Mouse (Mus musculus) adrenal gland, adult 18-20 months (tissue): ENCODE data around the gene Asb8. TPM values are rescaled to one million over a fixed set of nuclear protein-coding genes. Genes with fewer than 3 reads are reported as not detected.
A peak's percentile ranks its signal among the peaks of the same experiment; 100 is the strongest.

Experiments used
- DNase-seq, 2 experiments: peaks; one replicate each; pipeline ENCODE4 v3.0.0; 2021 to 2022; ENCODE audit warnings: low spot score in 2 of 2
- total RNA-seq, 2 experiments: library from RNA; stranded (reverse); gene quantifications; 1 replicate in 1 of 2; 2 replicates in 1 of 2; pipeline ENCODE4 v1.2.3; 2021

Gene Asb8
- total RNA-seq, 2 experiments from 2014 or later, result 38.1 to 41.2 TPM

DNA sequence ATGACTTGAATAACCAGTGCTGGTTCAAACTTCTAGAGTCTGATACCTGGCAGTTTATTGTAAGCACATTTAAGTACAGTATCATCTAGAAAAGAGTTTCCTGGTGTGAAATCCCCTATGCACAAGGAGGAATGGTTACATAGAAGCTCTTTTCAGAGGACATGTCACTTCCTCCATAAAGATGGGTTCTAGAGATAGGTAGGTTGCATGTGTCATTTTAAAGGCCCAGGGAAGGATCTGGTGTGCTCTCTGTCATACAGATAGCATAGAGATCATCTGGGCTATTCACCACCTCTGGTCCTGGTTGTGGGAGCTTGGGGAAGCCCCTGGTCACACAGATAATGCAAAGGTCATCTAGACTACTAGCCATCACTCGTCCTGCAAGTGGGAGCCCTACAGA lies 8.2 kb downstream of the Asb8 start:
- no peak for DNase-seq

DNA sequence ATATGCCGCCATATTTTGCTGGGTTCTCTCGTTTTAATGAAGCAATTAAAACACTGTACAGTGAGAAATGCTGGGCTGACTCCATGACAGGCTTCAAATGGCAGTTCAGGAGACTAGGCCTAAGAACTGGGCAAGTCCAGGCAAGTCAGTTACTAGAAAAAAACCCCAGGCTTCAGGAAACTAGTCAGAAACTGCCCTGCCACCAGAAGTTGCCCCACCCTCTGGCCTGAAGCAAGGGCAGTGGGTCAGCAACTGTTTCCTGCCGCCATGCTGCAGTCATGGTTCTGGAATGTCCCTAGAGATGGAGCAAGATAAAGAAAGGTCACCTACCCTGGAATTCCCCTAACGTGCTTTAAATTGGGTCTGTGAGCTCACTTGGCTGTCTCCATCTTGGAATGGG lies 9.5 kb downstream of the Asb8 start:
- DNase-seq, result no peak

GRCm38 (mm10) chr15:98155272-98155671 lies 10.2 kb downstream of the Asb8 start:
- no peak for DNase-seq

DNA sequence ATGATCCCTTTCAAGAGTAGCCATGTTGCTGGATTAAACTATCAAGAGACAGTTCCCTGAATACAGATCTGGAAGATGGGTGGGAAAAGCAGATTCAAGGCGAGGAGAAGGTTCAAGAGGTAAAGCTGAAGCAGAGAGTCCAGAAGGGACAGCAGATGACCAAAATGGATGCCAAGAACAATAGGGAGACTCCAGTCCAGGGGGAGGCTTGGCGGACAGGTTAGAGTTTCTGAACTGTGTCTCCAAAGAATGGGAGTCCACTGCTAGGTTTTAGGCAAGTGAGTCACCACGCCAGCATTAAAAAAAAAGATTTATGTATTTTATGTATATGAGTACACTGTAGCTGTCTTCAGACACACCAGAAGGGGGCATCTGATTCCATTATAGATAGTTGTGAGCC lies 10.8 kb downstream of the Asb8 start:
- no peak for DNase-seq

DNA sequence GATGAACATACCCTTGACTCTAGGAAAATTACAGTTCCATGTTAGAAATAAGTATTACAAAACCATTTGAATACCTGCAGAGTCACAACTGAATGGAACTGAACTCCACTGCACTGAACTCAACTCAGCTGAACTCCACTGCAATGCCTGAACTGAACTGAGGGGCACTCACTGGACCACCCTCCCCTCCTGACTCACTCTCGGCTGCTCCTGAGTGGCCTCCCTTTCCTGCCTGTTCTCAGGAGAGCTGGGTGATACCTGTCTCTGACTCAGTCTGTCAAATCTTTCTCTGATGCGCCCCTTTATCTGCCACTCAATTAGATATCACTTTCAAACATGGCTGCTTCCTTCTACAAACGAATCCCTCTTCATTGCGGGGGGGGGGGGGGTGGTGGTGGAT lies 11.3 kb downstream of the Asb8 start:
- DNase-seq, result no peak

DNA sequence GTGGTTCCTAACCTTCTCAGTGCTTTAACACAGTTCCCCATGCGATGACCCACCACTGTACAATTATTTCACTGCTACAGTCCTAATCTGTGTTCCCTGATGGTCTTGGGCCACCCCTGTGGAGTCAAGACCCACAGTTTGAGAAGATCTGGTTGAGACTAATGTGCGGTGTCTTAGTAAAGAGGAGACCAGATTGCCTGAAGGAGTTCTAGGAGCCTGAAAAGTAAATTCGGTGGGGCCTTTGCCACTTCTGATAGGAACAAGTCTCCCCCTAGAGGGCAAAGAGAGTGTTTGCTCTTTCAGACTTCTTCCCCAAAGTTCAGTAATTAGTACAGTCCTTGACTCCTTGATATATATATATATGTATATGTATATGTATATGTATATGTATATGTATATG lies 11.8 kb downstream of the Asb8 start:
- DNase-seq, result no peak

DNA sequence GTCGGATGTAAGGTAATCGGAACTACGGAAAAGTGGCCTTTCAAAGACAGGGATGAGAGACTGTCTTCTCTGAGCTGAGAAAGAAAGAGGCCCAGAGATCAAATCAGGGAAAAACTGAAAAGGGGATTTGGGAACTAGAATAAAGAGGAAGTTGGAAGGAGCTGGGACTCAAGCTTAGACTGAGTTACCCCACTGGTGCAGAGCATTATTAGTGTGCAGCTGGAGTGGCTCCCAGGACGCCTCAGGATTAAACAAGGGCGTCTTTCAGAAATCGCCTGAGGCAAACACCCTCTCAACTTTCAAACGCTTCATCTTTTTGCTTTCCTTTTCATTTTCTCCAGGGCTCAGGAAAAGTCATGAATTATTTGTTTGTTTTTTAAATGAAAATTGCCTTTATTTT lies 12.5 kb downstream of the Asb8 start:
- no peak for DNase-seq

DNA sequence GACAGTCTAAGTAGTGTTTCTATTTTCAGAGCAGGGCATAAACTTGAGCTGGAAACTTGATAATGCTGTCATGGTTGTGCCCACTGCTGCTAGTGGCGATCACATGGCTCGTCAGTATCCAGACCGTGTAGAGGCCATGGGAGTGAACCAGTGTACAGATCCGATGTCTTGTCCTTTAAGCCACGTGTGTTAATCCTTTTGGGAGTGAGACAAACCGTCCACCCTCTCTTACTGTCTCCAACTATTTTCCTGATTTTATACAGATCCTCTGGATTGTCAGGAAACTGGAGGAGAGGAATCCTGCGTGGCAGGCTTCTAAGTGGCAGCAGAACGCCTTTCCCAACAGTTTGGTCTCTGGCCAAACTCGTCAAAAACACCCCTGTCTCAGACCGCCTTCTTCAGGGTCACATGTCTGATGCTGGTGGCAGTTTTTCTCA lies 16.2 kb downstream of the Asb8 start:
- no peak for DNase-seq

- no peak for DNase-seq
Observed at GRCm38 (mm10) chr15:98148356-98148755, 17.1 kb downstream of the Asb8 start.

- peak; percentile 91 to 93 for DNase-seq
Observed at GRCm38 (mm10) chr15:98145559-98146181, 19.8 kb downstream of the Asb8 start.

DNA sequence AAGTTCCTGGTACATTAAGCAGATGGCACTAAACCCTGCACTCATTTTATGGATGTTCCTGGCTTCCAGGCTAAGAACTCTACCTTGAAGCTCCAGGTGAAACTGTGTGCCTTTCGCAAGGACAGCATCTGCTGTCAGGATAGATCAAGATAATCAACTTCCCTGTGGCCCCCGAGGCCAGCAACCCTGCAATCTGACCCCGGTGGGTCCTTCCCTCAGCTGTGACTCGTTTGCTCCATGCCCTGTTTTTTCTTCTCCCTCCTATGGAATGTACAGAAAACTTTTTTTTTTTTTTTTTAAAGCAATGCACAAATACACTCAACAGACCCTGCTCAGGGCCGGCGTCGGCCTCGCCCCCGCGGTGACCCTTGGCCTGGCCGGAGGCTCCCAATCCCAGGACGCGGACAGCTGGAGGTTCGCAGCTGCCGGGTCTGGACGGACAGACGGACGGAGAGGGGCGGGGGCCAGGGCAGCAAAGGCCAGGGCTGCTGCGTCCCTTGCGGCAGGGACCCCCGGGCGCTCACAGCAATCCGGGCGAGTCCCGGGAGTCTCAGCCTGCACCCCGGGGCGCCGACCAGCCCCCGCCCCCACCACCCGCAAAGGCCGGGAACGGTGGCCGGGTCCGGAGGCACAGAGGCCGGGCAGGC lies 20.4 kb downstream of the Asb8 start:
- no peak for DNase-seq

DNA sequence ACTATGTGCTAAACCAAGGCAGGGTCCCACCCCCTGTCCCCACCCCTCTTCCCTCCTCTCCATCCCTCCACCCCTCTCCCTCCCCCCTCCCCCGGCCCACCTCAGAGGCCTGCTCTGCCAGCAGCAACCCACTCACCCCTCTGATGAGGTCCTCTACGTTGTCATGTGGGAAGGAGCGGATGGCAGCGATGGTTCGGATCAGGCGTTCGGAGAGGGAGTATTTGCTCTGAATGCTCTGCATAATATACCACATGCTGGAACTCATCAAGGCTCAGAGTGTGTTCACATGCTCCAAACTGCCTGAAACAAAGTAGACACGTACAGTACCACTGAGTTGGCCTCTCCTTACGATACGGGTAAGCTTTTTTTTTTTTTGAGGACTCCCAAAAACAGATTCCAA lies 22.9 kb downstream of the Asb8 start:
- DNase-seq, result no peak

GRCm38 (mm10) chr15:98140809-98141208 lies 24.6 kb downstream of the Asb8 start:
- DNase-seq, result no peak

- DNase-seq, result no peak
Observed at GRCm38 (mm10) chr15:98139763-98140162, 25.7 kb downstream of the Asb8 start.

GRCm38 (mm10) chr15:98136871-98137270 lies 28.6 kb downstream of the Asb8 start:
- DNase-seq, result no peak

DNA sequence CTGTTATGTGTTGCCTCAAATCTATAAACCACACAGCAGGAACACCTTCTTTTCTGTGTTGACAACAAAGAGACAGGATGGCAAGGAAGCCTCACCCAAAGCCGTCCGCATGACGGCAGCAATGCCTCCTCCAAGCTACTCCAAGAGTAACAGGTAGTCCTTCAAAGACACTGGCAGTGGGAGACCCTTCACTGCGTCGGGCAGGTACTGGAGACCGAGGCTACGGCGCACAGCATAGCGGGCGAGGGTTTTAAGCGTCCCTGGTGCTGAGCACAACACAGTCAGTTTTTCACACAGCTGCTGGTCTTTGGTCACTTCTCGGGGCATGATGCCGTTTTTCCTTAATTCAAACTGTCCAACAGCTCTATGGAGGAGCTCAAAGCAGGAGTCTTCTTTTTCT lies 29.8 kb downstream of the Asb8 start:
- no peak for DNase-seq

GRCm38 (mm10) chr15:98134666-98135065 lies 30.8 kb downstream of the Asb8 start:
- no peak for DNase-seq

DNA sequence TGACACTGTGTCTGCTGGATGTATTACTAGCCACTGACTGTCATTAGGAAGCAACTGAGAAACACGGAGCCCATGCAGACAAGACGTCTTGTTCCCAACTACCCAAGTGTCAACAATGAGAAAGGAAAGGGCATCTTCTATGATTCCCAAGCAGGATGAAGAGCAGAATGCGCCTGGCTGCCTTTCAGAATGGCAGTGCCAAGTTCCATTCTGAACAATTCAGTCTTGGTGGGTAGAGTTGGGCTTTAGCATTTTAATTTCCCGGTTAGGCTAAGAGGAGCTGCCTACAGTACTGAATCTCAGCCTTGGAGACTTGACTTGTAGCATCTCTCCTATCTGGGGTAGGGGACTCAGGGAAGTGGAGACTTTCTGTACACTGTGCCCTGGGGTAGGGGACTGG lies 31.4 kb downstream of the Asb8 start:
- no peak for DNase-seq

- no peak for DNase-seq
Observed at GRCm38 (mm10) chr15:98133471-98133870, 32.0 kb downstream of the Asb8 start.

DNA sequence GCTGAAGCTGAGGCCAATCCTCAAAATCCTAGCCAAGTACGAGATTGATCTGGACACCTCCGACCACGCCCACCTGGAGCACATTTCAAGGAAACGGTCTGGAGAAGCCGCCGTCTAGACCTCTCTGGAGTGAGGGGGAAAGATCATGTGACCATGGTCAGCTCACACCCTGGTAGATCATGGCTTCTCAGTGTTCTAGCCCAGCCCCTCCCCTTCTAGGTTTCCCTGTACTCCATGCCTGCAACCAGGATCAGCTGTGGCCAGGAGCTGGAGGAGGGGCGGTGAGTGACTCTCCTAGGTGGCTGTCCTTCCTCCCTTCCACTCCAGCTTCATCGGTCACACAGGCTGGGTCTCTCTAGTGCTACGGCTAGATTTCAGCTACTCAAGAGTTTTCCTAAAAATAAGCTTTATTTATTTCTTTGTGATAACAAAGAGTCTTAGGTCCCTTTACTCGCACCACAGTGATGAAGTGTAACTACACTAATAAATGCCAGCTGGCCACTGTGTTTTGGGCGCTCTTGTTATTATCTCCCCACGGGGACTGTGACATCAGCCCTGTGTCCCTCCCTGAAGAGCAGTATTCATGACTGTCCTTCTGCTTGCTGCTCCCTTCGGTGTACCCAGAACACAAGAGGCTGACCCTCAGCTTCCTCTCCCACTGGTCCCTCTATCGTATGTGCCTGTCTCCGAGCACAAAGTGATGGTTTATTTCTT lies 33.3 kb downstream of the Asb8 start:
- DNase-seq, result no peak

GRCm38 (mm10) chr15:98131451-98131850 lies 34.0 kb downstream of the Asb8 start:
- DNase-seq, result no peak

- no peak for DNase-seq
Observed at GRCm38 (mm10) chr15:98131001-98131400, 34.4 kb downstream of the Asb8 start.

DNA sequence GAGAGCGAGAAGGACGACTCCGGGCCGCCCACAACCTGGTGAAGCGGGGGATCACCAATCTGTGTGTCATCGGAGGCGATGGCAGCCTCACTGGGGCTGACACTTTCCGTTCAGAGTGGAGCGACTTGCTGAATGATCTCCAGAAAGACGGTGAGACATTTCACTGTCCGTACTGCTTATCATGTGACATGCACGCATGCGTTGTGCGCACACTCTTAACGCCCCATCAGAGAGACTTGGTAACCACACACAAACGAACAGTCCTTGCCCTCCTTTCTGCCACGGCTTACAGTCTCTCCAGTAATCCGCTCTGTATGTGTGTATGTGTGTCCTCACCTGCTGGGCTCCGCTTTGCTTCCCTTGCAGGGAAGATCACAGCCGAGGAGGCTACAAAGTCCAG lies 44.6 kb downstream of the Asb8 start:
- no peak for DNase-seq
